Mouse (Mus musculus) kidney, postnatal 25 days (tissue): ENCODE results near the gene Slc25a54.

ENCODE experiments used
- DNase-seq, 2 experiments: peaks; one replicate each; pipeline ENCODE4 v3.0.0; 2021; ENCODE audit warnings: mixed read lengths in 2 of 2

The Slc25a54 gene

DNA sequence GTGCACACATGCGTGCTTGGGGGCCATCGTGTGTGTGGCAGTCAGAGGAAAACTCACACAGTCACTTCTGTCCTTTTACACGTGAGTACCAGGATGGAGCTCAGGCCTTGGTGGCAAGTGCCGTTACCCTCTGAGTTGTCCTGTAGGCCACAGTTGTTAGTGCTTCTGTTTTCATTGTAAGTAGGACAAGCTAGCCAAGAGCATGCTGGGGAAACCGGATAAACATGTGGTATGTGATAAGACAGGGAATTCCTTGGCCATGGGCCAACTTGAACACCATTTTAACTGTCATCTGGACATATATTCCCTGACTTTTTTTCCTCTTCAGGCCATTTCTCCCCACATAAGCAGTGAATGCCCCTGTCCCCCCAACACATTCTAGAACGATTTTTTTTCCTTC is 45.3 kb downstream of the Slc25a54 start:
- DNase-seq, result no peak

DNA sequence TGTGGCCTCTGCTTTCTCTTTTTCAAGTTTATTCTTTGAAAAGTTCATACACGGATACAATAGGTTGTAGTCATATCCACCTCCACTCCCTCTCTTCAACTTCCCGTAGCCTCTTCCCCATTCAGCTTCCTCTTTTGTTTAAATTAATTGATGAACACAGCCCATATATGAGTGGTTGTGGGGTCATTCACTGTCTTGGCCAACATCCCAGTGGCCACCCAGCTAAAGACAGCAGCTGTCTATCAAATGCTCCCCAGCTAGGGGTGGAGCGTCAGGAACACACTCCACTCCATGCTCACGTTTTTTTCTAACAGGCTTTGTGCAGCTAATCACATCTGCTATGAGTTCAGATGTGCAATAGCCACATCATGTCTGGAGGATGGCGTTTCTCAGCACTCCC is 49.5 kb downstream of the Slc25a54 start:
- DNase-seq, result no peak

DNA sequence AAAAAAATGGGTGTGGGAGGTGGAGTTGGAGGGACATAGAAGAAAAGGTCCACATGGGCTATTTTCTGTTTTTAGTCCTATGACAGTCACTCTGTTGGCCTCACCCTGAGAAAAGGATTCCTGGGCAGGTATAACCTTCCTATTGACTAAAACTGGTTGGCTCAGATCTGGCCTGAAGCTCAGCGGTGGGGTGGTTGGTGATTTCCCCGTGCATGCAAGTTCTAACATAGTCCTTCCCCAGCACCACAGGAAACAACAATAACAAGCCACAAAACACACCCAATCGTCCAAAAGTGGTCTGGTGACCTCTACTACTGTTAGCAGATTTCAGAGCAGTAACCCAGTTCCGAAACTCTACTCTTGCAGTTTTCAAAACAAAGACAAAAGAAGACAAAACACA is 52.7 kb downstream of the Slc25a54 start:
- DNase-seq, result no peak

DNA sequence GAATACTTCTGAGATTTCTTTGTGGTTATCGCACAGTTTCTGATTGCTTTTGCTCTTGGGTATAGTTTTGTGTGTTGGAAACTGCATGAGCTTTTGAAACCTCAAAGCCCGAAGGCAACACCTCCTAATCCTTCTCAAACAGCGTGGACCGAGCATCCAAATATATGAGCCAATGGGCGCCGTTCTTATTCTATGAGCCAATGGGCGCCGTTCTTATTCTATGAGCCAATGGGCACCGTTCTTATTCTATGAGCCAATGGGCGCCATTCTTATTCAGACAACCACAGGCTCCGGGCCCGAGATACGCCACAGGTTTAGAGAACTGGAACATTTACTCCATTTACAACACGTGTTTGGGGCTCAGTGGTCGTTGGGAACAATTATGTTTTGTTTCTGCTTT is 53.8 kb downstream of the Slc25a54 start:
- DNase-seq, result no peak

DNA sequence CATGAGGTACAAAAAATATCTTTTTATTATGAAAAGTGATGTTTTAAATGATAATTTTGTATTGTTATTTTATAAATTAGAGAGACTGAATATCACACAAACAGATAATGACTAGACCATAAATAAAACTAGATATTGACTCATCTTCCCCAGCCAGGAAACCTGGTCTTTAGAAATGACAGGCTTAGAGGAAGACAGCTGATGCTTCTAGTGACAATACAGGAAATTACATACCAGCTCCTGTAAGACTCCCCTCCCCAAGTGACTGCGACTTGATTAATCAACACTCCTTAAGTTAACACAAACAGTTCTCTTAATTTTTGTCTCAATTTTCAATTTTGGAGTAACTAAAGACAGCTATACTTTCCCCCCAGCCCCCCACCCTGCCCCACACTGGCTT is 55.1 kb downstream of the Slc25a54 start:
- no peak for DNase-seq

DNA sequence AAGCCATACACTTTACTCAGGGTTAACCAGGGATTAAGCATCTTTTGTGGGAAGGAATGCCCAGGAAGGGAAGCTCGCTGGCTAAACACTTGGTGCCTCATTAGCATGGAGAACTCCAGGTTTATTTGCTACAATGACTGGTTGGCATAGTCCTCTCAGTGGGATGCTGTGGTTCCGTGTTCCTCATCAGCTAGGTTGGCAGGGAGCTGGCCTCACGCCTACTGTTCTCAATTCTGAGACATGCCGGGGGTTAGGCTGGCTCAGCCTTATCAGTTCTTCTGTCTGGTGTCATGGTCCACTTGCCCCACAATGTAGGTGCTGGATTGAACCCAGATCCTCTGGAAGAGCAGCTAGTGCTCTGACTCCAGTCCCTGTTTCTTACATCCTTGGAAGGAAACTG is 72.3 kb downstream of the Slc25a54 start:
- DNase-seq, result no peak

DNA sequence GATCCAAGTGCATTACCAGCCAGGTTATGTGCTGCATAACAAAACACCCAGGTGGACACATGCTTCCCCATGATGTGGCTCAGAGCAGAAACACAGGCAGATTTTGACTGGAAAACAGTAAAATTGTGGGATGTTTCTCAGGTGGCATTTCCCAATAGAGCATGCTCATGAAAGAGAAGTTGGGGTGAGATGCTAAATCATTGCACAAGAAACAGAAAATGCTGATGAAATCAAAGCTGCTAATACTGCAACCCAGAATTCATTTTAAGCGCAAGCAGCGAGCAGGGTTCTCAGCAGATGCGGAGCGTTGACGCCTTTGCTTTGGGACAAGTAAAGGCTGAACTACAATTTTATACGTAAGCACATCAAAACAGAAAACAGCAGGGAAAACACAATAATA is 73.1 kb downstream of the Slc25a54 start:
- DNase-seq, result no peak

DNA sequence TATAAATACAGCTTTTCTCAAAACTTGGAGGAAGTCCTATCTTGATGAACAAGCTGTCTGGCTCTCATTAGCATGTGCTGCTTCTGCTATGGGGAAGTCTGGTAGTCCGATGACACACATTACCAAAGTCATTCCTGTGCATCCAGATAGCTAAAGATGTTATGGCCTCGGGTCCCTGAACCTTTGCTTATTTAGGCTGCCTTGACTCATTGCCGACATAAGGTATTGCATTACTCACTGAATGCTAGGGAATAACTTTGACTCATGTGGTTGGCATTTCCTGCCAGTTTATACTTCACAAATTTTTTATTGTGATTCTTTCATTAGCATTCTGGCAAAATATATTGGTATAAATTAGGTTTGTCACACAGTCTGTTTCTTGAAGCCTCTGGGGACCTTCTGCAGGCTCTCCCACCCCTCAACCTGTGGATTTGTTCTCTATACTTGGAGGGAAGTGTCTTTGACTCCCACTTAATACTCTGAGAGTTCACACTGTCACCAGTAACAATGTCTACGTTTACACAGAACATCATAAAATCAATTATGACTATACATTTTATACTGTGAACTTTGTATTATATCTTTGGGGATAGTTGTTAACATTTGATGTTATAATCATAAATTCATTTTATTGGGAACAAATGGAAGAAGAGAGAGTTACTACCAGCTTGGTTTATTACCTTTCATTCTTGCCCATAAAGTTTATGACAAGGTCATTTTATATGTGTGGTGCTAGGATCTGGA is 75.8 kb downstream of the Slc25a54 start:
- DNase-seq, result no peak

DNA sequence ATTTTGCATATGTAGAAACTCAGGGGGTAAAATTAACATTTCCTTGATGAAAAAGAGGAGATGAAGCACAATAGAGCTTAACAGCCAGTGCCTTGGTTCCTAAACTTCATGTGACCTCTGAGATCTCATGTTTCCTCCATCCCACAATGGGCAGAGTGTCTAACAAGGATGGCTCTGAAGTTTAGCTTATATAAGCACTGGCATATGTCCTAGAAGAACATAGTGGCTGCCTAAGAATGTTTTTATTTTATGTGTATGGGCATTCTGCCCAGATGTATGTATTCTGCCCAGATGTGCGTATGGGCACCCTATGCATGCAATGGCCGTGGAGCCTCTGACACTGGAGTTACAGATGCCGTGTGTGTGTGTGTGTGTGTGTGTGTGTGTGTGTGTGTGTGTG is 77.2 kb downstream of the Slc25a54 start:
- DNase-seq, result no peak

DNA sequence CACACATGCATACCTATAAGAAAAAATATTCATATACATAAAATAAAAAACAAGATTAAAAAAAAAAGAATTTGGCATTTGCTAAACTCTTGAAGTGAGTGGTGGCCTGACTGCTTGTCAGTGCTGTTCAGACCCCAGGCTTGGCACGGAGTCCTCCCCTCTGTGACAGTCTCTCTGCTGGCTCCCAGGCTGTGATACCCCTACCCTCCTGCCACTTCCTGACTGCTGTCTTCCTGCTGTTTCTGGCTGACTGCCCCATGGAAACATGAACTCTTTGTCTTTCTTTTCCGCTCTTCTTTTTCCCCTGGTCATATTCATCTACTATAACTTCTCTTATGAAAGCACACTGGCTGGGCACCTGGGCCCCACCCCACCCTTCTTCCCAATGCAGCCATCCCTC is 83.8 kb downstream of the Slc25a54 start:
- no peak for DNase-seq

DNA sequence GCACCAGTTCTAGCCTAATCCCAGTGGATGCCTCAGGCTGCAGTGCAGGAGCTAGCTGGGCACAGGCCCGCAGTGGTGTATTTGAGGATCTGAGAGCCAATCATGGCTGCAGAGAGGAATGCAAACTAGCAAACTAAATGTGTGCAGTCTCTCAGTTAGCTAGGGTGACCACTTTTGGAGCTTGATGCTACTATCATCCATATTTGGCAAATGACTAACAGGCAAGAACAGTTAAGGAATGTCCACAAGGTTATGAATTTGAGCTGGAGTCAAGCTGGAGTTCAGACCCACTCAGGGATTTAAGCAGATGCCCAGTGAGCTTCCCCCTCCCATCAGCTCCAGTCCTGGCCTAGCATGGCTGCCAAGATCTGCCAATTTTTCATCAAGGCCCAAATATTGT is 84.4 kb downstream of the Slc25a54 start:
- no peak for DNase-seq

DNA sequence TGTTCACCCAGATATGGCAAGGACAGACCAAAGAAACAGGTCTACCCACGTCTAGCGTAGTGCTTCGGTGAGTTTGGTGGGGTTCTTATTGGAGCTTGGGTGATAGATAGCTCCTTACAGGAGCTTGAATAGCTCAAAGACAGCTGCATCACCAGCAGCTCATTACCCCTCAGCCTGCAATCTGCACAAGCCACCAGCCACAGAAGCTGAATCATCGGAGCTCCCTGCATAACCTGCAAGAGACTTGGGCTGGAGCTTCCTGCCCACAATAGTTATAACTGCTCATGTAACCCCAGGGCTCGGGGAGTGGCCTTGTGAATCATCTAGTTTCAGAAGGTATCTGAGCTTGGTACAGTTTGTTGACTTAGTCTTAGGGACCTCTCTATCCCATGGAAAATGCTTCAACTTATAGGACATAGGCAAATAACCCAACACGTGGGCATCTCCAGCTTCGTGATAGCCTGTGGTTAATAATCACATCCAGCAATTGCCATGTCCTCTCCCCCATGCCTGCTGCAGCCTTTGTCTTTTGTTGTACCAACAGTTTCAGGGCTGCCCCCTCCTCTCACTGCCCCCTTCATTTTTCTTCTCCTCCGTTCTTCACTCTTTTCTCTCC is 85.1 kb downstream of the Slc25a54 start:
- no peak for DNase-seq
